8 mouse cellular contexts compared by ENCODE assay signal in the genomic region with DNA sequence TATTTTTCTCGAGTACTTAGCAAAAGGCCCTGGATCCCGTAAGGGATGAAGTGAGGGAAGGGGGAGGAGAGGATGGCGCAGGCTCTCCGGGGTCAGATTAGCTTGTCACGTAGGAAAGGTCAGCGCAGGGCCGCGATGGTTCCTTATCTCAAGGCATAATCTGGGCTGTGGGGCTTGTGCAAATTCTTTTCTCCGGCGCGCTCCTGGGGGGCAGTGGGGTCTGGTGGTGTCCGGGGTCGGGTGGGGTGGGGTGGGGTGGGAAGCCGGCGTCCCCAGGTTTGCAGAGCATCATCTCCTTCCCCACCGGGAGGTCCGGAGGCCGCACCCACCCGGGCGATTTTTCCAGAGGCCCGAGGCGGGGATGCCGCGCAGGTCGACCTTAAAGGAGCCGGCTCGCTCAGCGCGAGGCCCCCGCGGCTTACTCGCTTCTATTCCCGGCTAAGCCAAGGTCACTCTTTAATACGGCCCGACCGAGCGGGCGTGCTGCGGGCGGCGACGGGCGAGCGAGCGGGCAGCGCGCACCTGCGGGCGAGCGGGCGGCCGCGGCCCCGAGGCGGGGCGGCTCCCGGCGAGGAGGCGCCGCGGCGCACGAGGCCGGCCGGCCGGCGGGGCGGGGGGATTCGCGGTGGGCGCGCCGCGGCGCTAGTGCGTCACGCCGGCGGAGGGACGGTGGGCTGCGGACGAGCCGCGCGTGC. TPM values are rescaled to one million over a fixed set of nuclear protein-coding genes. Genes with fewer than 3 reads are reported as not detected.
DNase-seq lines count a peak whose midpoint lies in the region; ATAC-seq lines count a peak whose summit lies in the region.

No protein-coding gene starts in this region.

- H3K4me1 ChIP-seq in megakaryocyte, embryonic 14.5 days, result peaks cover 22% of the 10 kb centered on the region
- H3K4me1 ChIP-seq in neural tube, embryonic 13.5 days (replicated peaks), result peaks cover 18% of the 10 kb centered on the region

- peak overlapping the region; percentile 94 for H3K27ac ChIP-seq in neural tube, embryonic 13.5 days (replicated peaks)

- DNase-seq in cerebellum, postnatal 10 days, result peak; percentile 48 to 51
- DNase-seq in frontal cortex, postnatal 36 days (ENCODE audit: low spot score in 2 of 2), result peak; percentile 12 to 28
- DNase-seq in left cerebral cortex, postnatal 36 days (ENCODE audit: low spot score in 2 of 2), result peak; percentile 27 to 63
- DNase-seq in gastrocnemius, adult 18-20 months (ENCODE audit: low spot score), result no peak
- no peak for DNase-seq in lung, postnatal 4 days

- peak overlapping the region; percentile 86 for H3K9ac ChIP-seq in neural tube, embryonic 13.5 days

- intact Hi-C loops in left cerebral cortex, postnatal 36 days (cut with DNase I), result no loop called here

- H3K4me3 ChIP-seq in megakaryocyte, embryonic 14.5 days (replicated peaks), result peak overlapping the region; percentile 92
- H3K4me3 ChIP-seq in neural tube, embryonic 13.5 days, result peak overlapping the region; percentile 83

- H3K36me3 ChIP-seq in megakaryocyte, embryonic 14.5 days (replicated peaks; ENCODE audit: low read length), result no peaks in the 10 kb centered on the region
- H3K36me3 ChIP-seq in neural tube, embryonic 13.5 days, result no peaks in the 10 kb centered on the region

- H3K9me3 ChIP-seq in megakaryocyte, embryonic 14.5 days, result no peaks in the 10 kb centered on the region; the same call in 1 of the 2 replicates
- no peaks in the 10 kb centered on the region for H3K9me3 ChIP-seq in neural tube, embryonic 13.5 days

- H3K27me3 ChIP-seq in megakaryocyte, embryonic 14.5 days (replicated peaks), result peaks cover 52% of the 10 kb centered on the region
- H3K27me3 ChIP-seq in neural tube, embryonic 13.5 days, result peaks cover 6% of the 10 kb centered on the region; the same call in 1 of the 2 replicates

- WGBS in neural tube, embryonic 13.5 days, result under 1% methylated on average over 55 of the region's 85 CpGs

- ATAC-seq in megakaryocyte, adult 5-6 weeks (ENCODE audit: poor library complexity, severe bottlenecking), result no peak
- peak; percentile 89 for ATAC-seq in neural tube, embryonic 13.5 days (ENCODE audit: low read depth)

- peak overlapping the region; percentile 74 for H3K4me2 ChIP-seq in neural tube, embryonic 13.5 days

RNA-seq across cellular contexts. Expression of a gene that starts 4.0 kb away (rescaled TPM):
- 0.25 TPM in 1 of 2 replicates, not detected in the other for polyA plus RNA-seq in megakaryocyte, embryonic 14.5 days (2012; ENCODE audit: insufficient read depth, low replicate concordance)
- 0.05 TPM in 1 of 2 replicates, not detected in the other for total RNA-seq in megakaryocyte, adult 5-6 weeks (2015)
- 0.20 and 0.29 TPM in 2 replicates for total RNA-seq in megakaryocyte, adult 5-6 weeks (2017)
- total RNA-seq in left cerebral cortex, postnatal 36 days (2021), result 10 to 100 TPM; 44.6 to 47.7 TPM
- polyA plus RNA-seq in neural tube, embryonic 13.5 days (2015; fragmentation: Nextera tagmentation; extraction: Ambion mirVana), result 22.1 and 22.2 TPM in 2 replicates
- total RNA-seq in gastrocnemius, adult 18-20 months (2021), result under 1 TPM in 1 of 2 experiments, not detected in 1; 0.05 TPM

RNA-seq across cellular contexts. Expression of a gene that starts 28.0 kb away (rescaled TPM):
- polyA plus RNA-seq in megakaryocyte, embryonic 14.5 days (2012; ENCODE audit: insufficient read depth, low replicate concordance), result 0.32 TPM in 1 of 2 replicates, not detected in the other
- 37.0 and 37.2 TPM in 2 replicates for total RNA-seq in megakaryocyte, adult 5-6 weeks (2015)
- total RNA-seq in megakaryocyte, adult 5-6 weeks (2017), result 7.2 and 8.5 TPM in 2 replicates
- total RNA-seq in left cerebral cortex, postnatal 36 days (2021), result 1 to 10 TPM in 1 of 2 experiments, not detected in 1; 2.3 TPM
- polyA plus RNA-seq in neural tube, embryonic 13.5 days (2015; fragmentation: Nextera tagmentation; extraction: Ambion mirVana), result 0.95 and 1.4 TPM in 2 replicates
- 1 to 10 TPM in 1 of 2 experiments, not detected in 1; 5.9 TPM for total RNA-seq in gastrocnemius, adult 18-20 months (2021)

RNA-seq across cellular contexts. Expression of a gene that starts 36.9 kb away (rescaled TPM):
- not detected in 2 replicates for polyA plus RNA-seq in megakaryocyte, embryonic 14.5 days (2012; ENCODE audit: insufficient read depth, low replicate concordance)
- total RNA-seq in megakaryocyte, adult 5-6 weeks (2015), result not detected in 2 replicates
- not detected in 2 replicates for total RNA-seq in megakaryocyte, adult 5-6 weeks (2017)
- total RNA-seq in left cerebral cortex, postnatal 36 days (2021), result not detected
- not detected in 2 replicates for polyA plus RNA-seq in neural tube, embryonic 13.5 days (2015; fragmentation: Nextera tagmentation; extraction: Ambion mirVana)
- not detected for total RNA-seq in gastrocnemius, adult 18-20 months (2021)

Comparison
In these comparisons a context has a peak if more than half of its experiments do, and no peak if none do; other contexts are left out.
1. DNase-seq: peak in cerebellum, postnatal 10 days (2 of 2), frontal cortex, postnatal 36 days (2 of 2) and left cerebral cortex, postnatal 36 days (2 of 2); none in gastrocnemius, adult 18-20 months (single experiment) and lung, postnatal 4 days (0 of 2).
2. RNA of a gene that starts 4.0 kb away (total RNA-seq): 44.6 to 47.7 TPM in left cerebral cortex, postnatal 36 days; 0.05 to 0.29 TPM in megakaryocyte, adult 5-6 weeks and 0.05 TPM in gastrocnemius, adult 18-20 months; every median in the first group is over 10 times any median in the second.